Mouse (Mus musculus) MEL (cell line): Measurements from ENCODE around the gene Hormad1. TPM values are rescaled to one million over a fixed set of nuclear protein-coding genes. Genes with fewer than 3 reads are reported as not detected.

ENCODE experiments used
- DNase-seq: peaks from one replicate; pipeline ENCODE4 v3.0.0; 2011; ENCODE audit warnings: low read depth, low spot score
- H3K27ac ChIP-seq: 2 replicates; pipeline ENCODE4 v1.5.1; 2012; ENCODE audit warnings: low read depth, mild to moderate bottlenecking, control low read depth, low read length, moderate library complexity; ENCODE audit not compliant: control insufficient read depth
- H3K27me3 ChIP-seq, 2 experiments: fragments of 150-350 bp in 1 of 2; sonication (generic) in 1 of 2; 2 replicates each; pipeline ENCODE4 v1.6.1; 2012; ENCODE audit warnings: low read length in 2 of 2, mild to moderate bottlenecking in 2 of 2, improper control_type of control experiment in 1 of 2, moderate library complexity in 1 of 2; ENCODE audit not compliant: insufficient read depth in 2 of 2, control insufficient read depth in 1 of 2
- H3K36me3 ChIP-seq, 2 experiments: 2 replicates each; pipeline ENCODE4 v1.6.1; 2012 to 2014; ENCODE audit warnings: low read length in 2 of 2, improper control_type of control experiment in 1 of 2, inconsistent platforms in 1 of 2, mild to moderate bottlenecking in 1 of 2; ENCODE audit not compliant: insufficient read depth in 2 of 2, control insufficient read depth in 1 of 2
- H3K4me1 ChIP-seq, 2 experiments: fragments of 150-350 bp in 1 of 2; sonication (generic) in 1 of 2; 2 replicates each; pipeline ENCODE4 v1.6.1; 2012; ENCODE audit warnings: low read length in 2 of 2, improper control_type of control experiment in 1 of 2, mild to moderate bottlenecking in 1 of 2; ENCODE audit not compliant: insufficient read depth in 2 of 2, control insufficient read depth in 1 of 2
- H3K4me3 ChIP-seq, 2 experiments: fragments of 150-350 bp in 1 of 2; sonication (generic) in 1 of 2; 2 replicates each; pipeline ENCODE4 v1.5.1; 2012; ENCODE audit warnings: low read depth in 2 of 2, low read length in 2 of 2, mild to moderate bottlenecking in 2 of 2, moderate library complexity in 2 of 2, control low read depth in 1 of 2, improper control_type of control experiment in 1 of 2; ENCODE audit not compliant: control insufficient read depth in 1 of 2, insufficient read depth in 1 of 2
- H3K79me2 ChIP-seq: 2 replicates; pipeline ENCODE4 v1.6.1; 2012; ENCODE audit warnings: mild to moderate bottlenecking, low read length, moderate library complexity; ENCODE audit not compliant: control insufficient read depth, poor library complexity, insufficient read depth
- H3K9ac ChIP-seq: 2 replicates; pipeline ENCODE4 v1.6.1; 2012; ENCODE audit warnings: low read depth, mild to moderate bottlenecking, control low read depth, low read length, moderate library complexity; ENCODE audit not compliant: control insufficient read depth, poor library complexity, severe bottlenecking
- H3K9me3 ChIP-seq: fragments of 150-350 bp; sonication (generic); replicated peaks from 2 replicates; pipeline ENCODE4 v1.6.1; 2012; ENCODE audit warnings: mild to moderate bottlenecking, low read length, improper control_type of control experiment, moderate library complexity; ENCODE audit not compliant: insufficient read depth
- CTCF ChIP-seq, 3 experiments: IDR thresholded peaks in 2 of 3; conservative IDR thresholded peaks in 1 of 3; 2 replicates each; pipeline ENCODE4 v1.5.1; 2011 to 2012; ENCODE audit warnings: low read length in 3 of 3, low read depth in 2 of 3, mild to moderate bottlenecking in 2 of 3, improper control_type of control experiment in 1 of 3, inconsistent platforms in 1 of 3, mixed read lengths in 1 of 3, moderate library complexity in 1 of 3; ENCODE audit not compliant: control insufficient read depth in 1 of 3, insufficient read depth in 1 of 3, poor library complexity in 1 of 3, severe bottlenecking in 1 of 3
- ELF1 ChIP-seq: IDR thresholded peaks from 2 replicates; pipeline ENCODE4 v1.6.1; 2014; ENCODE audit warnings: low read depth, mild to moderate bottlenecking, inconsistent platforms, low read length, improper control_type of control experiment, moderate library complexity
- ETS1 ChIP-seq: IDR thresholded peaks from 2 replicates; pipeline ENCODE4 v1.6.1; 2012; ENCODE audit warnings: low read depth, mild to moderate bottlenecking, inconsistent platforms, low read length, improper control_type of control experiment, moderate library complexity
- GATA1 ChIP-seq: IDR thresholded peaks from 2 replicates; pipeline ENCODE4 v1.6.1; 2011; ENCODE audit warnings: low read depth, low read length, improper control_type of control experiment
- HCFC1 ChIP-seq: IDR thresholded peaks from 2 replicates; pipeline ENCODE4 v1.6.1; 2012; ENCODE audit warnings: low read depth, mild to moderate bottlenecking, inconsistent platforms, low read length, improper control_type of control experiment, moderate library complexity
- JUND ChIP-seq: IDR thresholded peaks from 2 replicates; pipeline ENCODE4 v1.6.1; 2011; ENCODE audit warnings: low read depth, mild to moderate bottlenecking, improper control_type of control experiment, low read length
- MAX ChIP-seq: IDR thresholded peaks from 2 replicates; pipeline ENCODE4 v1.6.1; 2011; ENCODE audit warnings: low read length, improper control_type of control experiment
- MAZ ChIP-seq: IDR thresholded peaks from 2 replicates; pipeline ENCODE4 v1.6.1; 2012; ENCODE audit warnings: low read depth, mild to moderate bottlenecking, inconsistent platforms, low read length, improper control_type of control experiment
- MXI1 ChIP-seq: IDR thresholded peaks from 2 replicates; pipeline ENCODE4 v1.6.1; 2011; ENCODE audit warnings: mild to moderate bottlenecking, low read depth, low read length, improper control_type of control experiment
- MYB ChIP-seq: IDR thresholded peaks from 2 replicates; pipeline ENCODE4 v1.6.1; 2011; ENCODE audit warnings: mild to moderate bottlenecking, low read depth, low read length, improper control_type of control experiment
- MYC ChIP-seq: IDR thresholded peaks from 2 replicates; pipeline ENCODE4 v1.6.1; 2011; ENCODE audit warnings: low read depth, mild to moderate bottlenecking, low read length, improper control_type of control experiment, moderate library complexity
- POLR2A ChIP-seq, 2 experiments: IDR thresholded peaks; 2 replicates each; pipeline ENCODE4 v1.6.1; 2011 to 2012; ENCODE audit warnings: low read length in 2 of 2, mild to moderate bottlenecking in 2 of 2, control low read depth in 1 of 2, improper control_type of control experiment in 1 of 2, low read depth in 1 of 2, moderate library complexity in 1 of 2; ENCODE audit not compliant: control insufficient read depth in 1 of 2, insufficient read depth in 1 of 2, poor library complexity in 1 of 2
- SIN3A ChIP-seq: IDR thresholded peaks from 2 replicates; pipeline ENCODE4 v1.6.1; 2012; ENCODE audit warnings: low read length, improper control_type of control experiment, inconsistent platforms
- SMC3 ChIP-seq: IDR thresholded peaks from 2 replicates; pipeline ENCODE4 v1.6.1; 2011; ENCODE audit warnings: low read depth, low read length, improper control_type of control experiment
- USF1 ChIP-seq: IDR thresholded peaks from 2 replicates; pipeline ENCODE4 v1.6.1; 2014; ENCODE audit warnings: low read depth, mild to moderate bottlenecking, inconsistent platforms, low read length, improper control_type of control experiment, moderate library complexity
- ZKSCAN1 ChIP-seq: IDR thresholded peaks from 2 replicates; pipeline ENCODE4 v1.6.1; 2012; ENCODE audit warnings: low read depth, mild to moderate bottlenecking, inconsistent platforms, low read length, improper control_type of control experiment, moderate library complexity
- ZMIZ1 ChIP-seq: IDR thresholded peaks from 2 replicates; pipeline ENCODE4 v1.6.1; 2012; ENCODE audit warnings: low read depth, mild to moderate bottlenecking, inconsistent platforms, low read length, improper control_type of control experiment, moderate library complexity
- ZNF384 ChIP-seq: IDR thresholded peaks from 2 replicates; pipeline ENCODE4 v1.6.1; 2012; ENCODE audit warnings: low read depth, mild to moderate bottlenecking, inconsistent platforms, low read length, improper control_type of control experiment
- polyA plus RNA-seq, 2 experiments: library from polyadenylated mRNA; stranded (reverse) in 1 of 2; unstranded in 1 of 2; fragments of >175 nt in 1 of 2; fragments of >200 nt in 1 of 2; gene quantifications; 2 replicates each; pipeline versions ENCODE4 v1.2.1 to v1.2.4; 2012; ENCODE audit warnings: low replicate concordance in 2 of 2, low read depth in 1 of 2; ENCODE audit not compliant: insufficient read length in 2 of 2, insufficient read depth in 1 of 2, missing spikeins in 1 of 2
- total RNA-seq: library from RNA; depleted of rRNA; stranded (reverse); fragments of 300-350 nt; gene quantifications from 2 replicates; pipeline ENCODE4 v1.2.3, GENCODE M21; 2012

Hormad1 gene
- total and polyA plus RNA-seq, 3 experiments = not detected

- TF ChIP-seq HCFC1 = peak; percentile 91
- TF ChIP-seq MYB = no peak
- peak; percentile 19; the same call in 1 of the 2 replicates for TF ChIP-seq MYC
- TF ChIP-seq ZNF384 = no peak; the same call in 1 of the 2 replicates
- peak; percentile 98 for TF ChIP-seq ZMIZ1
- TF ChIP-seq SIN3A = peak; percentile 98
- TF ChIP-seq GATA1 = peak; percentile 81
- TF ChIP-seq USF1 = no peak
- TF ChIP-seq MAZ = peak; percentile 70
Observed at GRCm38 (mm10) chr3:95588604-95589086, 29.2 kb downstream of the Hormad1 start, which contains the start of gene Golph3l (continued).

- Histone ChIP-seq H3K4me3 (no peak overlapping the region), H3K27ac (no peak overlapping the region), H3K36me3 (peaks cover 2 to 26% of the 10 kb centered on the region in 2 experiments; a peak in 3 of 4 replicates)
Observed at GRCm38 (mm10) chr3:95598734-95599133, 39.3 kb downstream of the Hormad1 start.

GRCm38 (mm10) chr3:95601287-95601686 is 41.8 kb downstream of the Hormad1 start:
- TF ChIP-seq MAX = no peak
- Histone ChIP-seq H3K36me3 (peaks cover 2 to 16% of the 10 kb centered on the region in 2 experiments; a peak in 3 of 4 replicates), H3K27ac (no peak overlapping the region)

More at GRCm38 (mm10) chr3:95598734-95599133, 39.3 kb downstream of the Hormad1 start:
- Histone ChIP-seq H3K9ac (no peak overlapping the region), H3K27me3 (no peaks in the 10 kb centered on the region), H3K9me3 (no peaks in the 10 kb centered on the region), H3K4me1 (no peaks in the 10 kb centered on the region), H3K79me2 (no peaks in the 10 kb centered on the region; the same call in 1 of the 2 replicates)
- DNase-seq = no peak
- no peak for TF ChIP-seq POLR2A (IDR thresholded peaks at IDR 0.05; ENCODE audit: control insufficient read depth in 1 of 2, insufficient read depth in 1 of 2, low read depth in 1 of 2, low read length in 2 of 2, poor library complexity in 1 of 2)
- no peak for TF ChIP-seq JUND
- TF ChIP-seq MXI1 = no peak
- TF ChIP-seq GATA1 = no peak
- TF ChIP-seq ZMIZ1 = no peak
- no peak for TF ChIP-seq MYB
- no peak for TF ChIP-seq SMC3
- no peak for TF ChIP-seq ETS1
- no peak for TF ChIP-seq CTCF (IDR thresholded peaks at IDR 0.05 in 2 of 3, conservative IDR thresholded peaks at IDR 0.05 in 1 of 3; ENCODE audit: control insufficient read depth in 1 of 3, insufficient read depth in 1 of 3, low read depth in 2 of 3, low read length in 3 of 3, poor library complexity in 1 of 3, severe bottlenecking in 1 of 3)
- TF ChIP-seq ELF1 = no peak
- TF ChIP-seq ZKSCAN1 = no peak
- no peak for TF ChIP-seq USF1
- TF ChIP-seq HCFC1 = no peak
- no peak for TF ChIP-seq ZNF384
- TF ChIP-seq, all 39 proteins: peak for 0

More at GRCm38 (mm10) chr3:95601287-95601686, 41.8 kb downstream of the Hormad1 start:
- Histone ChIP-seq H3K4me1 (no peaks in the 10 kb centered on the region), H3K27me3 (no peaks in the 10 kb centered on the region), H3K79me2 (no peaks in the 10 kb centered on the region; the same call in 1 of the 2 replicates), H3K9me3 (no peaks in the 10 kb centered on the region), H3K4me3 (no peak overlapping the region), H3K9ac (no peak overlapping the region)
- no peak for DNase-seq
